ENCODE assay signal across 10 mouse cellular contexts in genomic region chr9:120129276-120129675, GRCm38 (mm10). TPM values are rescaled to one million over a fixed set of nuclear protein-coding genes. Genes with fewer than 3 reads are reported as not detected.
DNase-seq lines count a peak whose midpoint lies in the region; ATAC-seq and TF ChIP-seq lines count a peak whose summit lies in the region.
"Had no signal": no experiment of that assay in that cellular context is flagged by ENCODE, and none has a peak within 500 bp of the region (broad histone marks: within the 10 kb centered on the region; RNA-seq: fewer than 3 reads in every experiment).

No protein-coding gene starts in this region.

- H3K36me3 ChIP-seq in heart, postnatal 0 days (replicated peaks; ENCODE audit: control insufficient read depth, insufficient read depth, low read length), result peaks cover 42% of the 10 kb centered on the region
- H3K36me3 ChIP-seq in hindbrain, embryonic 15.5 days, result peaks cover 37% of the 10 kb centered on the region
- peaks cover 21% of the 10 kb centered on the region; the same call in 1 of the 2 replicates for H3K36me3 ChIP-seq in midbrain, embryonic 16.5 days (ENCODE audit: control insufficient read depth, insufficient read depth, low read length)

- no peaks in the 10 kb centered on the region for H3K9me3 ChIP-seq in heart, postnatal 0 days (replicated peaks; ENCODE audit: control insufficient read depth, low read length)
- H3K9me3 ChIP-seq in hindbrain, embryonic 15.5 days, result no peaks in the 10 kb centered on the region
- H3K9me3 ChIP-seq in midbrain, embryonic 16.5 days (replicated peaks; ENCODE audit: control insufficient read depth, low read length, poor library complexity, severe bottlenecking), result no peaks in the 10 kb centered on the region

- no peak overlapping the region for H3K9ac ChIP-seq in heart, postnatal 0 days (replicated peaks; ENCODE audit: low read depth, low read length)
- peak overlapping the region; percentile 30; the same call in 1 of the 2 replicates for H3K9ac ChIP-seq in hindbrain, embryonic 15.5 days
- H3K9ac ChIP-seq in midbrain, embryonic 16.5 days (ENCODE audit: low read depth, low read length), result peak overlapping the region; percentile 99; the same call in 1 of the 2 replicates

- peak overlapping the region; percentile 79; the same call in 1 of the 2 replicates for H3K4me3 ChIP-seq in heart, postnatal 0 days (ENCODE audit: low read depth, low read length)
- peak overlapping the region; percentile 94; the same call in 1 of the 2 replicates for H3K4me3 ChIP-seq in hindbrain, embryonic 15.5 days
- H3K4me3 ChIP-seq in midbrain, embryonic 16.5 days (ENCODE audit: low read depth, low read length), result no peak overlapping the region

- no peak for ATAC-seq in heart, postnatal 0 days (ENCODE audit: insufficient read depth, low read depth)
- no peak for ATAC-seq in hindbrain, embryonic 15.5 days (ENCODE audit: low FRiP score, low read depth)
- no peak for ATAC-seq in midbrain, embryonic 16.5 days
- ATAC-seq in megakaryocyte progenitor cell, adult 5-6 weeks (replicated peaks; ENCODE audit: poor library complexity), result no peak

- TF ChIP-seq CTCF in heart, postnatal 0 days (IDR thresholded peaks at IDR 0.05; ENCODE audit: low read depth), result no peak

- H3K27ac ChIP-seq in heart, postnatal 0 days (ENCODE audit: low read depth), result no peak overlapping the region
- no peak overlapping the region for H3K27ac ChIP-seq in hindbrain, embryonic 15.5 days (replicated peaks)
- no peak overlapping the region for H3K27ac ChIP-seq in midbrain, embryonic 16.5 days (ENCODE audit: low read length)
- H3K27ac ChIP-seq: macrophage had no signal

- peaks cover 15% of the 10 kb centered on the region for H3K4me1 ChIP-seq in heart, postnatal 0 days (ENCODE audit: control insufficient read depth, insufficient read depth)
- H3K4me1 ChIP-seq in hindbrain, embryonic 15.5 days (replicated peaks), result peaks cover 19% of the 10 kb centered on the region
- H3K4me1 ChIP-seq in midbrain, embryonic 16.5 days (ENCODE audit: control insufficient read depth, insufficient read depth, low read length), result peaks cover 16% of the 10 kb centered on the region

- peak overlapping the region; percentile 80 for H3K4me2 ChIP-seq in heart, postnatal 0 days (ENCODE audit: low read depth, low read length)
- H3K4me2 ChIP-seq in hindbrain, embryonic 15.5 days, result peak overlapping the region; percentile 67
- peak overlapping the region; percentile 94; the same call in 1 of the 2 replicates for H3K4me2 ChIP-seq in midbrain, embryonic 16.5 days (ENCODE audit: low read length)

- DNase-seq in heart, postnatal 0 days (ENCODE audit: low spot score), result no peak
- DNase-seq in heart, postnatal 4 days, result no peak
- peak; percentile 45 for DNase-seq in ZHBTc4 (ENCODE audit: low read depth, low spot score)
- DNase-seq in layer of hippocampus, adult 9-11 months, result no peak
- DNase-seq in layer of hippocampus, postnatal 25 days (ENCODE audit: extremely low spot score in 1 of 2, low spot score in 1 of 2), result no peak
- DNase-seq: thymus, postnatal 14 days had no signal

- 57% methylated on average over 10 of the region's 10 CpGs for WGBS in heart, postnatal 0 days
- WGBS in hindbrain, embryonic 15.5 days, result 77% methylated on average over 10 of the region's 10 CpGs
- 78% methylated on average over 10 of the region's 10 CpGs for WGBS in midbrain, embryonic 16.5 days

- no peak for TF ChIP-seq EP300 in heart, postnatal 0 days (IDR thresholded peaks at IDR 0.05; ENCODE audit: low read depth)

- no peaks in the 10 kb centered on the region for H3K27me3 ChIP-seq in heart, postnatal 0 days (ENCODE audit: control insufficient read depth, insufficient read depth, low read length)
- H3K27me3 ChIP-seq in hindbrain, embryonic 15.5 days, result no peaks in the 10 kb centered on the region
- no peaks in the 10 kb centered on the region for H3K27me3 ChIP-seq in midbrain, embryonic 16.5 days (ENCODE audit: control insufficient read depth, insufficient read depth, low read depth, low read length)

RNA-seq across cellular contexts. Expression of gene Rpsa, which starts 1.8 kb away (rescaled TPM):
- 1,454 and 1,728 TPM in 2 replicates for total RNA-seq in heart, postnatal 0 days (2014; rRNA removed; ENCODE audit: low replicate concordance)
- 572 and 602 TPM in 2 replicates for polyA plus RNA-seq in heart, postnatal 0 days (2015; fragmentation: Nextera tagmentation; extraction: Ambion mirVana)
- 100 to 1,000 TPM; 837 to 845 TPM for total RNA-seq in heart, postnatal 4 days (2021)
- polyA plus RNA-seq in hindbrain, embryonic 15.5 days (2015; fragmentation: Nextera tagmentation; extraction: Ambion mirVana), result 927 and 930 TPM in 2 replicates
- 846 and 879 TPM in 2 replicates for polyA plus RNA-seq in midbrain, embryonic 16.5 days (2015; fragmentation: Nextera tagmentation; extraction: Ambion mirVana)
- 100 to 1,000 TPM; 415 to 483 TPM for total RNA-seq in layer of hippocampus, postnatal 25 days (2021)
- total RNA-seq in megakaryocyte progenitor cell, adult 5-6 weeks (2015), result 3,721 and 3,879 TPM in 2 replicates
- total RNA-seq in megakaryocyte progenitor cell, adult 5-6 weeks (2017), result 5,290 and 6,669 TPM in 2 replicates

RNA-seq across cellular contexts. Expression of gene Slc25a38, which starts 19.1 kb away (rescaled TPM):
- total RNA-seq in heart, postnatal 0 days (2014; rRNA removed; ENCODE audit: low replicate concordance), result 16.8 and 24.5 TPM in 2 replicates
- 11.3 and 13.4 TPM in 2 replicates for polyA plus RNA-seq in heart, postnatal 0 days (2015; fragmentation: Nextera tagmentation; extraction: Ambion mirVana)
- total RNA-seq in heart, postnatal 4 days (2021), result 1 to 10 TPM; 8.3 to 8.8 TPM
- 44.0 and 44.7 TPM in 2 replicates for polyA plus RNA-seq in hindbrain, embryonic 15.5 days (2015; fragmentation: Nextera tagmentation; extraction: Ambion mirVana)
- 38.0 and 43.6 TPM in 2 replicates for polyA plus RNA-seq in midbrain, embryonic 16.5 days (2015; fragmentation: Nextera tagmentation; extraction: Ambion mirVana)
- 10 to 100 TPM; 23.2 to 32.4 TPM for total RNA-seq in layer of hippocampus, postnatal 25 days (2021)
- total RNA-seq in megakaryocyte progenitor cell, adult 5-6 weeks (2015), result 15.8 and 17.1 TPM in 2 replicates
- total RNA-seq in megakaryocyte progenitor cell, adult 5-6 weeks (2017), result 16.9 and 19.7 TPM in 2 replicates

RNA-seq across cellular contexts. Expression of gene Mobp, which starts 20.2 kb away (rescaled TPM):
- not detected in 2 replicates for total RNA-seq in heart, postnatal 0 days (2014; rRNA removed; ENCODE audit: low replicate concordance)
- polyA plus RNA-seq in heart, postnatal 0 days (2015; fragmentation: Nextera tagmentation; extraction: Ambion mirVana), result 0.04 and 0.07 TPM in 2 replicates
- not detected for total RNA-seq in heart, postnatal 4 days (2021)
- polyA plus RNA-seq in hindbrain, embryonic 15.5 days (2015; fragmentation: Nextera tagmentation; extraction: Ambion mirVana), result 0.14 and 0.23 TPM in 2 replicates
- 0.10 TPM in 1 of 2 replicates, not detected in the other for polyA plus RNA-seq in midbrain, embryonic 16.5 days (2015; fragmentation: Nextera tagmentation; extraction: Ambion mirVana)
- total RNA-seq in layer of hippocampus, postnatal 25 days (2021), result 100 to 1,000 TPM; 605 to 677 TPM
- not detected in 2 replicates for total RNA-seq in megakaryocyte progenitor cell, adult 5-6 weeks (2015)
- not detected in 2 replicates for total RNA-seq in megakaryocyte progenitor cell, adult 5-6 weeks (2017)
- polyA plus RNA-seq: macrophage had no signal

RNA-seq across cellular contexts. Expression of gene Ccr8, which starts 37.4 kb away (rescaled TPM):
- not detected in 2 replicates for total RNA-seq in heart, postnatal 0 days (2014; rRNA removed; ENCODE audit: low replicate concordance)
- polyA plus RNA-seq in heart, postnatal 0 days (2015; fragmentation: Nextera tagmentation; extraction: Ambion mirVana), result not detected in 2 replicates
- total RNA-seq in heart, postnatal 4 days (2021), result not detected
- not detected in 2 replicates for polyA plus RNA-seq in hindbrain, embryonic 15.5 days (2015; fragmentation: Nextera tagmentation; extraction: Ambion mirVana)
- not detected in 2 replicates for polyA plus RNA-seq in midbrain, embryonic 16.5 days (2015; fragmentation: Nextera tagmentation; extraction: Ambion mirVana)
- not detected for total RNA-seq in layer of hippocampus, postnatal 25 days (2021)
- not detected in 2 replicates for total RNA-seq in megakaryocyte progenitor cell, adult 5-6 weeks (2015)
- not detected in 2 replicates for total RNA-seq in megakaryocyte progenitor cell, adult 5-6 weeks (2017)
- polyA plus RNA-seq: macrophage had no signal

RNA-seq across cellular contexts. Expression of gene Cx3cr1, which starts 59.6 kb away (rescaled TPM):
- 1.5 and 5.2 TPM in 2 replicates for total RNA-seq in heart, postnatal 0 days (2014; rRNA removed; ENCODE audit: low replicate concordance)
- polyA plus RNA-seq in heart, postnatal 0 days (2015; fragmentation: Nextera tagmentation; extraction: Ambion mirVana), result 4.1 and 4.7 TPM in 2 replicates
- 1 to 10 TPM; 4.8 to 6.5 TPM for total RNA-seq in heart, postnatal 4 days (2021)
- 9.9 and 10.0 TPM in 2 replicates for polyA plus RNA-seq in hindbrain, embryonic 15.5 days (2015; fragmentation: Nextera tagmentation; extraction: Ambion mirVana)
- 7.6 and 8.0 TPM in 2 replicates for polyA plus RNA-seq in midbrain, embryonic 16.5 days (2015; fragmentation: Nextera tagmentation; extraction: Ambion mirVana)
- 10 to 100 TPM; 31.0 to 37.4 TPM for total RNA-seq in layer of hippocampus, postnatal 25 days (2021)
- total RNA-seq in megakaryocyte progenitor cell, adult 5-6 weeks (2015), result 10.6 and 11.9 TPM in 2 replicates
- total RNA-seq in megakaryocyte progenitor cell, adult 5-6 weeks (2017), result 10.8 and 13.9 TPM in 2 replicates

Comparison
In these comparisons a context has a peak if more than half of its experiments do, and no peak if none do; other contexts are left out.
1. RNA of gene Mobp, which starts 20.2 kb away (total RNA-seq): 605 to 677 TPM in layer of hippocampus, postnatal 25 days; not detected in heart, postnatal 4 days, not detected in heart, postnatal 0 days and not detected in megakaryocyte progenitor cell, adult 5-6 weeks; every median in the first group is over 100 times any median in the second.
2. Peak in every context shown above with its lines, with median percentiles within 50 percentile points of each other: H3K4me2 ChIP-seq.